Mouse (Mus musculus) forebrain, embryonic 15.5 days (tissue): ENCODE data around the gene Eif4e3. TPM values are rescaled to one million over a fixed set of nuclear protein-coding genes. Genes with fewer than 3 reads are reported as not detected.
A peak's percentile ranks its signal among the peaks of the same experiment; 100 is the strongest.

Experiments
- ATAC-seq: fragments of 200-750 bp; cut with Nextera tagmentation; replicated peaks from 2 replicates; pipeline ENCODE4 v1.8.0; 2017; ENCODE audit warnings: mild to moderate bottlenecking, moderate TSS enrichment, moderate library complexity
- H3K27ac ChIP-seq: fragments of 300-500 bp; sonication (generic); replicated peaks from 2 replicates; pipeline ENCODE4 v1.5.1; 2015; ENCODE audit warnings: mild to moderate bottlenecking, inconsistent platforms
- H3K27me3 ChIP-seq: fragments of 300-500 bp; sonication (generic); 2 replicates; pipeline ENCODE4 v1.6.1; 2015; ENCODE audit warnings: inconsistent platforms
- H3K36me3 ChIP-seq: fragments of 300-500 bp; sonication (generic); 2 replicates; pipeline ENCODE4 v1.6.1; 2015; ENCODE audit warnings: mild to moderate bottlenecking, inconsistent platforms
- H3K4me1 ChIP-seq: fragments of 300-500 bp; sonication (generic); 2 replicates; pipeline ENCODE4 v1.6.1; 2015; ENCODE audit warnings: inconsistent platforms
- H3K4me2 ChIP-seq: fragments of 300-500 bp; sonication (generic); replicated peaks from 2 replicates; pipeline ENCODE4 v1.6.1; 2015; ENCODE audit warnings: mild to moderate bottlenecking, inconsistent platforms
- H3K4me3 ChIP-seq: fragments of 300-500 bp; sonication (generic); 2 replicates; pipeline ENCODE4 v1.5.1; 2015; ENCODE audit warnings: mild to moderate bottlenecking, inconsistent platforms
- H3K9ac ChIP-seq: fragments of 300-500 bp; sonication (generic); replicated peaks from 2 replicates; pipeline ENCODE4 v1.6.1; 2015; ENCODE audit warnings: mild to moderate bottlenecking, inconsistent platforms
- H3K9me3 ChIP-seq: fragments of 300-500 bp; sonication (generic); 2 replicates; pipeline ENCODE4 v1.6.1; 2016; ENCODE audit warnings: inconsistent platforms
- WGBS: fragments of 180-500 bp; shearing (Covaris S2); methylation state at CpG from one replicate; pipeline ENCODE4 v1.1.7; 2015; ENCODE audit warnings: mixed read lengths; 5-methylcytosine and 5-hydroxymethylcytosine counted together
- polyA plus RNA-seq: library from polyadenylated mRNA; unstranded; fragments of >200 nt; fragmentation: Nextera tagmentation; extraction: Ambion mirVana; gene quantifications from 2 replicates; pipeline ENCODE4 v1.2.1, GENCODE M21; 2015

The Eif4e3 gene
- polyA plus RNA-seq, 1 experiment from 2014 or later = 9.9 TPM

DNA sequence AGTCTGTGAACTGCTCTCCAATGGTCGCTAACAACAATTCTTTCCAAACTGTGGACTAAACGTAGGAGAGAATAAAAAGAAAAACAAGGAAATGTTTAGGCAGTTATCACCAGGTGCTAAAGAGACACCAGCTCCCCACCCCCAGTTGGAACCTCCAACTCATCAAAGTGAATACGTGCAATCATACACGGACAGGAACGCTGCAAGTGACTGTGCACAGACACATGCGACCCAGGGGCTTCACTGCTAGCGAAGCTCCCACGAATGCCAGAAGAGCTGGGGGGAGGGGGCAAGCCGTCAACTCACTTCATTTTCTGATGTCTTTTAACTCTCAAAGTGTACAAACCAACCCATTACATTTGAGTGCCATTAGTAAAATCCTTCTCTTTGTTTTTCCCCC lies 30.4 kb downstream of the Eif4e3 start:
- no peak overlapping the region for H3K4me3 ChIP-seq
- peaks cover 3% of the 10 kb centered on the region; the same call in 1 of the 2 replicates for H3K4me1 ChIP-seq
- peaks cover 9% of the 10 kb centered on the region; the same call in 1 of the 2 replicates for H3K36me3 ChIP-seq
- H3K4me2 ChIP-seq = no peak overlapping the region
- no peak overlapping the region for H3K9ac ChIP-seq
- WGBS = 62% methylated on average over 9 of the region's 9 CpGs
- H3K27me3 ChIP-seq = no peaks in the 10 kb centered on the region
- H3K27ac ChIP-seq = no peak overlapping the region
- no peaks in the 10 kb centered on the region for H3K9me3 ChIP-seq
- no peak for ATAC-seq

DNA sequence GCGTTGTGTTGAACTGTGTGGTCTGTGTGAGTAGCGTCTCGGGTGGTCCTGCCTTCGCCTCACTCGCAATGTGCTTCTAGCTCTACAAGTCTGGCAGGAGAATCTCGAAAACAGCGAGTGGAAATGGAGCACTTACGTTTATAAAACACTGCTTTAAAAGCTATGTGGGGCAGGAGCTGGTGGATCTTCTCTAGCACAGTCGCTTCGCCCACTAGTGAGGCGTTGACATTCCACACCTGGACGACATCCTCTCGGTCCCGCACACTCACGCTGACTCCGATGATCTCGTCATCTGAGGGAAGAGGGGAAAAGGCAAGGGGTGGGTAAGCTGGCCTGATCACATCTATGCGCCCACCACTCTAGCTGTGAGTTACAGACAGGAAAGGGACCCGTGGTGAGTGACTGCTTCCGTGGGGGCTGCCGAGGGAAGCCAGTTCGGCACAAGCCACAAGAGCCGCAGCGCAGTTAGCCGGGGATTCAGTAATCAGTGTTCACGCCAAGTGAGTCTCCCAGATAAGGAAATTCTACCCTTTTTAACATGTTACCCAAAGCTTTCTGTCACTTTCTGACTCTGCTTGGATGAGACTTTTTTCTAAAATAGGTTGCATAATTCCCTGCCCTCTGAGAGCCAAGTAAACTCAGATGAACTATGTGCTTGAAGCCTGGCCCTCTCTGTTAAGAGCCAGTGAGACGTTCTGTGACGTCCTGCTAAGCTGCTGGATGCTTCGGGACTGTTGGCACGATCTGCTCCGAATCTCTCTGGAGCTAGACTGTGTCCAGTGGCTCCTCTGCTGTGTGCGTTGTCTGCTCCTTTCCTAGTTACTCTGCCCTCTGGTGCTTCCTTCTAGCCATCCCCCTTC lies 34.2 kb downstream of the Eif4e3 start:
- ATAC-seq = no peak
- Histone ChIP-seq H3K9ac (no peak overlapping the region), H3K4me2 (no peak overlapping the region), H3K27ac (no peak overlapping the region), H3K4me1 (peaks cover 5% of the 10 kb centered on the region; the same call in 1 of the 2 replicates), H3K9me3 (no peaks in the 10 kb centered on the region), H3K36me3 (no peaks in the 10 kb centered on the region), H3K27me3 (no peaks in the 10 kb centered on the region), H3K4me3 (no peak overlapping the region)
- WGBS = 93% methylated on average over 32 of the region's 32 CpGs

DNA sequence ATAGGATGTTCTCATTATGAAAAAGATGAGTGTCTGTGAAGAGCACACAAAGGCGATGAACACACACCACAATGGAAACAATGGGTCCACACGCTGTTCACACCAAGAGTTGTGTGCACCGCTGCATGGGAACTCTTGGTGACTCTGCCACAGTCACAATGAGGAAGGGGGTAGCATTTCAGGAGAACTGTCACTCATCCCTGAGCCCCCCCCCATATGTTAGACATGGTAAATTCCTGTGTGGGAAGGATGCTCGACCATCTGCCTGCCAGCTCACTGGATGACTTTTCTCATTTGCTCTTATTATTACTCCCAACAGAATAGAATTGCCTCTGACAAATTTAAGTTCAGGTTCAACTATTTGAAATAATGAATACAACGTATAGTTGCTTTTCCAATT lies 34.9 kb downstream of the Eif4e3 start:
- ATAC-seq = no peak
- peaks cover 5% of the 10 kb centered on the region; the same call in 1 of the 2 replicates for H3K4me1 ChIP-seq
- no peaks in the 10 kb centered on the region for H3K9me3 ChIP-seq
- H3K36me3 ChIP-seq = no peaks in the 10 kb centered on the region
- no peak overlapping the region for H3K9ac ChIP-seq
- no peak overlapping the region for H3K4me2 ChIP-seq
- 86% methylated on average over 5 of the region's 5 CpGs for WGBS
- no peak overlapping the region for H3K27ac ChIP-seq
- H3K4me3 ChIP-seq = no peak overlapping the region
- no peaks in the 10 kb centered on the region for H3K27me3 ChIP-seq

DNA sequence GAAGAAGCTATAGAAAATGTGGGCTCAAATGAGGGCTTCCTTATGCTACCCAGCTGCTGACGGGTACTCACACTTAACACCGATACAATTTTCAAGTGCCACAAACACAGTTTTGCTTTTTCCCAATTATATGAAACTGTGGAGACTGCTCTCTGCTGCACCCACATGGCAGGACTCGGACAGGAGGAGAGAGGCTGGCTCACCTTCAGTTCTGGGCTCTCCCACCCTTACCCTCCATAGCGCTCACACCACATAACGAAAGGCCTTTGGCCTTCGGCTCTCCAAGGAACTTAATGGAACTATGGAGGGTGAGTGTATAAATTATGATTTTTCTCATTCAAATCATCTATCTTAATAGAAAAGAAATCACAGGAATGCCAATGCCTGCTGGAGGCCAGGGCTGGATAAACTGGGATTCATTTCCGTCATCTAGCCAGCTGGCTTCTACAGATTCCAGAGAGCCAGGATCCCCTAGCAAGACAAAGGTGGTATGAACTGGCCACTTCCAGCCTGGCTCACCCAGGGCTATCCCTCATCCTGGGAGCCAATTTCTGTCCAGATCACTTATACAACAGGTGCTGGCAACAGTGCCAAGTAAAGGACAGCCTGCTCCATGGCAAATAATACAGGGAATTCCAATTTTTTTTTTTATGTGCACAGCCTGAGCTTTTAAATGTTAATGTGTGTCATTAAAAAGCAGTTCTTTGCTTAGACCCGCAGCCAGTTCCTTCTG lies 36.7 kb downstream of the Eif4e3 start:
- Histone ChIP-seq H3K4me3 (no peak overlapping the region), H3K27me3 (no peaks in the 10 kb centered on the region), H3K36me3 (no peaks in the 10 kb centered on the region), H3K27ac (no peak overlapping the region), H3K4me1 (peaks cover 11% of the 10 kb centered on the region; the same call in 1 of the 2 replicates), H3K9me3 (no peaks in the 10 kb centered on the region), H3K9ac (no peak overlapping the region), H3K4me2 (no peak overlapping the region)
- no peak for ATAC-seq
- 67% methylated on average over 8 of the region's 8 CpGs for WGBS

DNA sequence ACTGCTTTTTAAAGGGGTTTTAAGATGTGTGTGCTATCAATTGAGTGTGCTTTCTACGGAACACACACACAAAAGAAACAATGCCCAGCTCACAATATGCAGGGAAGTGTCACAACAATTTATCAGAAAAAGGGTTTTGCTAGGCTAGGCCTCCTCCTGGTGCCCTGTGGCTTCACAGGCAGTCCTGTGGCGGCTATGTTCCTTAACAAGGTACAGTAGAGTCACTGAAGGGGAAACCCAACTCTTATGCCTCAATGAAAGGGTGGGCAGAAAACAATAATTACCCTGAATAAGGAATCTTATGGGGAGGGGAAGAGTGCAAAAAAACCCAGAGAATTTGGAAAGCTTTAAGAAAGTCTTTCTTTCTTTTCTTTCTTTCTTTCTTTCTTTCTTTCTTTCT lies 40.2 kb downstream of the Eif4e3 start:
- H3K9me3 ChIP-seq = no peaks in the 10 kb centered on the region
- 19% methylated on average over 2 of the region's 2 CpGs for WGBS

DNA sequence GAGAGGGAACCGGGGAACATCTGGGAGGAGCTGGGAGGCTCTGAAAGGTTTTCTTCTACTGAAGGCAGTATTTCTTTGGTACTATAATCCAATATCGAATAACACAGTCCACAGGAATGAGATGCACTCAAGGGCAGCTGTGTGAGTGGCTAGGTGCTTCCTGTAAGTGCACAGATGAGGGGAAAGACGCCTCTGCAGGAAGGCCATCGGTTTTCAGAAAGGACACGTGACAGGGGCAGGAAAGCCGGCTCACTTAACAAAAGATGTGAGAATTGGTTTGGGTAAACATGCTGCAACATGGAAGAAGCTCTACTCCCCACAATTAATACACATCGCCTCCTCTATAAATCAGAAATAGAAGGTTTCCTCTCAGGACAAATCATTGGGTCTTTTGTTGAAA lies 40.8 kb downstream of the Eif4e3 start:
- WGBS = 13% methylated on average over 7 of the region's 7 CpGs
- H3K27ac ChIP-seq = no peak overlapping the region
- no peaks in the 10 kb centered on the region for H3K27me3 ChIP-seq
- H3K4me1 ChIP-seq = peaks cover 17% of the 10 kb centered on the region; the same call in 1 of the 2 replicates
- no peak overlapping the region for H3K9ac ChIP-seq
- no peaks in the 10 kb centered on the region for H3K9me3 ChIP-seq
- H3K4me2 ChIP-seq = no peak overlapping the region
- no peak for ATAC-seq
- H3K4me3 ChIP-seq = no peak overlapping the region
- no peaks in the 10 kb centered on the region for H3K36me3 ChIP-seq

More for the DNA sequence above, 40.2 kb downstream of the Eif4e3 start:
- no peaks in the 10 kb centered on the region for H3K27me3 ChIP-seq
- 0 out of 2 replicates have a peak, but pooled peaks have one; percentile 44 for ATAC-seq
- H3K27ac ChIP-seq = no peak overlapping the region
- no peak overlapping the region for H3K4me3 ChIP-seq
- H3K36me3 ChIP-seq = no peaks in the 10 kb centered on the region
- H3K9ac ChIP-seq = no peak overlapping the region
- H3K4me2 ChIP-seq = no peak overlapping the region
- peaks cover 17% of the 10 kb centered on the region; the same call in 1 of the 2 replicates for H3K4me1 ChIP-seq

DNA sequence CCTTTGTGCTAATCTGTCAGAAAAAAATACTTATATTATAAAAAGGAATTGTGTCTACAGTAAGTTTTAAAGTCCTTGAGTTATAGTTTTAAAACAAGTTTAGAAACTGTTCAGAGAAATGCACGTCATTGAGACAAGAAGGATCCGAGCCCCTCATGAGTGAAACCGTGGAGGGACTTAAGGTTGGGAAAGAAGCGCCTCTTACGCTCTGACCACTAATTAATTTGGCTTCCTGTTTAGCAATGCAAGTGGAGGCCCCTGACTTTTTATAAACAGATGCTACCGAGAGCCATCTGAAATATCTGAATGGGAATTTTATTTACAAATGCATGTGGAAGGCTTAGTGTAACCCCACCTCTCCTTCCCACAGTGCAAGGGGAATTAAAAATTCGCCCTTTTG lies 41.3 kb downstream of the Eif4e3 start:
- no peak overlapping the region for H3K4me2 ChIP-seq
- H3K9ac ChIP-seq = no peak overlapping the region
- H3K4me1 ChIP-seq = peaks cover 17% of the 10 kb centered on the region; the same call in 1 of the 2 replicates
- H3K9me3 ChIP-seq = no peaks in the 10 kb centered on the region
- no peak overlapping the region for H3K4me3 ChIP-seq
- H3K27me3 ChIP-seq = no peaks in the 10 kb centered on the region
- 26% methylated on average over 7 of the region's 7 CpGs for WGBS
- H3K27ac ChIP-seq = no peak overlapping the region
- ATAC-seq = no peak
- no peaks in the 10 kb centered on the region for H3K36me3 ChIP-seq

DNA sequence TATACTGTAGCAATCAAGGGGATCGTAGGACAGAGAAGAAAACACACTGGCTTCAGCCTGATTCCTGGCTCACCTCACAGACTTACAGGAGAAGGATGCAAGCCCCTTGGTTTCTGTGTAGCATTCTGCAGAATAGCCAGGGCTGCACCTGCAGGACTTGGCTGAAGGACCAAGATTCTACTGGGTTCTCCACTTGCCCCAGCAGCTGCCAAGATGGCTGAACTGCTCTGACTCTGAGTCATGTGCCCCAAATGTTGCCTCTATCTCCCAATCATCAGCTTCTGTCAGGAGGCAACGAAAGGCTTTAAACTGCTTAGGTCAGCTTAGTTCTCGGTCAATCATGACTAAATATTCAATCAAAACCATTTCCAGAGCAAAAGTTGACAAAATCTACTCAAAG lies 42.0 kb downstream of the Eif4e3 start:
- no peak for ATAC-seq
- Histone ChIP-seq H3K4me2 (no peak overlapping the region), H3K4me1 (peaks cover 15% of the 10 kb centered on the region; the same call in 1 of the 2 replicates), H3K4me3 (no peak overlapping the region), H3K27me3 (no peaks in the 10 kb centered on the region), H3K36me3 (no peaks in the 10 kb centered on the region), H3K27ac (no peak overlapping the region), H3K9ac (no peak overlapping the region), H3K9me3 (no peaks in the 10 kb centered on the region)
- 94% methylated on average over 3 of the region's 3 CpGs for WGBS

DNA sequence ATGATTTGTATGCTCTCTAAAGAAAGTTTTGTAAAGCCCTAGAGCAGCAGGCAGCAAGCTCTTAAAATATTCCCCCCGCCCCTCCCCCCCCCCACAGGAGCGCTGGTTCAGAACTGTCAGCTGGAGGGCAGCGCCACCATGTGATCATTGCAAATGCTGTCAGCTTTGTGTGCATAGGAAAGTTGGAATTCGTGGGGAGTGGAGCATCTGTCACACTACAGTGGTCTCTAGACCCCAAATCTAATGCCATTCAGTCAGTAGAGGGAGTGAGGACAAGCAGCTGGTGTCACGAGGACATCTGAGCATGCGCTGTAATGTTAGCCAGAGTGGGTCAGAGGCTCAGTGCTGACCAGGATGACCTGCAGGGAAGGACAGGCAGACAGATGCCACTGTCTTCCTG lies 42.9 kb downstream of the Eif4e3 start:
- Histone ChIP-seq H3K27me3 (no peaks in the 10 kb centered on the region), H3K4me2 (no peak overlapping the region), H3K36me3 (no peaks in the 10 kb centered on the region), H3K4me1 (peaks cover 15% of the 10 kb centered on the region; the same call in 1 of the 2 replicates), H3K27ac (no peak overlapping the region), H3K9ac (no peak overlapping the region), H3K9me3 (no peaks in the 10 kb centered on the region), H3K4me3 (no peak overlapping the region)
- WGBS = 17% methylated on average over 6 of the region's 6 CpGs
- ATAC-seq = peak; percentile 46; the same call in 1 of the 2 replicates

DNA sequence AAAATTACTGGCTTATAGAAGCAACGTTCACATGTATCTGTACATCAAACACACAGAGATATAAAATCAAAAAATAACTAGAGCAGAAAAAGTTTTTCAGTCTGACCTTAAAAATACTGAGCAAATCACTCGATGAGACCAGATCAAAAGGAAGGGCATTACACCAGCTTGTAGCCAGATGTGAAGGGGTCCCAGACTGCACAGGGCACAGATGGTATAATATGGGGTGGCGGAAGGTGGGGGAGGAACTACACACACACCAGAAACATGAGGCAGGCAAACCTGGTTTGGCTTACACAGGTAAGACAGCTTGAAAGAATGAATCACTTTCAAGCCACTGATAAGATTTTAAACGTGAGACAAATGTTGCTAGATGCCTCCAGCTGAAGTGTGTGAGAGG lies 45.4 kb downstream of the Eif4e3 start:
- Histone ChIP-seq H3K4me1 (peaks cover 15% of the 10 kb centered on the region; the same call in 1 of the 2 replicates), H3K9me3 (no peaks in the 10 kb centered on the region), H3K36me3 (no peaks in the 10 kb centered on the region), H3K27ac (no peak overlapping the region), H3K4me2 (no peak overlapping the region), H3K9ac (no peak overlapping the region), H3K27me3 (no peaks in the 10 kb centered on the region), H3K4me3 (no peak overlapping the region)
- WGBS = 82% methylated on average over 4 of the region's 4 CpGs
- ATAC-seq = no peak

DNA sequence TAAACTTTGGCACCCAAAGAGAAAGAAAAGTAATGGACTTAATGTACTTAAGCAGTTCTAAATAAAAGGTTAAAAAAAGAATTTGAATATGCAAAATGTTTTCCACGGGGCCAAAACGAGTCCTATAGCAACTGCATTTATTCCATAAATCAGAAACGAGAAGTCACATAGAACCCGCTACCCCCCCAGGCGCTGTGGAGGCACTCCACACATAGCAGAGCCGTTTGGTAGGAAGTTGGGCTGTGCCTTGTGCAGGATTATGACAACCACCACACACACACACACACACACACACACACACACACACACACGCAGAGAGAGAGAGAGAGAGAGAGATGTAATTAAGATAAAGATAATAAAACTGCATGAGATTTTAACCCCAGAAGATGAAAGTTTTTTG lies 46.1 kb downstream of the Eif4e3 start:
- no peak overlapping the region for H3K4me2 ChIP-seq
- 76% methylated on average over 7 of the region's 7 CpGs for WGBS
- no peak overlapping the region for H3K9ac ChIP-seq
- no peaks in the 10 kb centered on the region for H3K27me3 ChIP-seq
- H3K4me3 ChIP-seq = no peak overlapping the region
- H3K9me3 ChIP-seq = no peaks in the 10 kb centered on the region
- peaks cover 11% of the 10 kb centered on the region for H3K4me1 ChIP-seq
- no peak overlapping the region for H3K27ac ChIP-seq
- H3K36me3 ChIP-seq = no peaks in the 10 kb centered on the region
- ATAC-seq = no peak

DNA sequence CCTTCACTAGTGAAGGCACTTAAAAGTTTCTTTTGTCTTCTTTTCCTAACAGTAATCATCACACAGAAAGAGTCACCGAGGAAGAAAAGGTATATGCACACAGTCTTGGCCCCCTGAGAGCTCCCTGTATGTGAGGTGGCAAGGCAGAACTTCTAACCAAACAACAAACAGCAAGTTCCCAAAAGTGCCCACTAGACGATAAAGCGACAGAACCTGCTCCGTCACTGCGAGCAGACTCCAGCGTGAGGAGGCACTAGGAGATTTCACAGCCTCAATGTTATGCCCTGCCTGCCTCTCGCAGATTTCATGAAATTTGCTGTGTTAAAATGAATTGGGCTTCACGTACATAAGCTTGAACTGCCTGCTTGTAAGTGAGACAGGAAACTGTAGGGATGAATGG lies 46.6 kb downstream of the Eif4e3 start:
- peaks cover 14% of the 10 kb centered on the region for H3K4me1 ChIP-seq

More for the DNA sequence above, 46.6 kb downstream of the Eif4e3 start:
- Histone ChIP-seq H3K4me2 (no peak overlapping the region), H3K4me3 (no peak overlapping the region), H3K9ac (no peak overlapping the region), H3K27me3 (no peaks in the 10 kb centered on the region), H3K27ac (no peak overlapping the region), H3K36me3 (no peaks in the 10 kb centered on the region), H3K9me3 (no peaks in the 10 kb centered on the region)
- 74% methylated on average over 8 of the region's 8 CpGs for WGBS
- no peak for ATAC-seq
